Mouse (Mus musculus): ENCODE results near the gene Npr2. TPM values are rescaled to one million over a fixed set of nuclear protein-coding genes. Genes with fewer than 3 reads are reported as not detected.

Npr2 gene
- polyA plus RNA-seq (2015; fragmentation: Nextera tagmentation; extraction: Ambion mirVana): 11.9 and 12.8 TPM in 2 replicates

GRCm38 (mm10) chr4:43631046-43631955 is at the start of gene Npr2:
Gene Npr2 (plus strand): TSS chr4:43631935.
- no peaks in the 10 kb centered on the region for H3K36me3 ChIP-seq (ENCODE audit: insufficient read depth, low read length)
- peak within 1 kb of the TSS; percentile 91 for H3K4me2 ChIP-seq (replicated peaks; ENCODE audit: low read depth, low read length)
- WGBS: 2% methylated on average over 26 of the region's 70 CpGs
- peak within 1 kb of the TSS; percentile 80 for H3K27ac ChIP-seq (ENCODE audit: low read length)
- ATAC-seq: peak; percentile 69
- H3K4me3 ChIP-seq (ENCODE audit: low read depth, low read length): peak within 1 kb of the TSS; percentile 65
- H3K27me3 ChIP-seq (replicated peaks; ENCODE audit: insufficient read depth, low read length): no peaks in the 10 kb centered on the region
- TF ChIP-seq CTCF (IDR thresholded peaks at IDR 0.05): no peak
- TF ChIP-seq EP300 (IDR thresholded peaks at IDR 0.05): no peak
- H3K4me1 ChIP-seq (ENCODE audit: insufficient read depth, low read depth, low read length): peaks cover 4% of the 10 kb centered on the region; the same call in 1 of the 2 replicates
- no peaks in the 10 kb centered on the region for H3K9me3 ChIP-seq (ENCODE audit: low read length)
- H3K9ac ChIP-seq (replicated peaks; ENCODE audit: low read depth): peak within 1 kb of the TSS; percentile 71
- peak; percentile 70 for DNase-seq (ENCODE audit: low spot score)

GRCm38 (mm10) chr4:43582241-43582640 is 49.5 kb upstream of the Npr2 start:
- no peak overlapping the region for H3K27ac ChIP-seq (ENCODE audit: low read length)
- no peaks in the 10 kb centered on the region for H3K9me3 ChIP-seq (ENCODE audit: low read length)
- no peak overlapping the region for H3K4me2 ChIP-seq (replicated peaks; ENCODE audit: low read depth, low read length)
- TF ChIP-seq CTCF (IDR thresholded peaks at IDR 0.05) (no peak), EP300 (IDR thresholded peaks at IDR 0.05) (no peak)
- H3K27me3 ChIP-seq (replicated peaks; ENCODE audit: insufficient read depth, low read length): no peaks in the 10 kb centered on the region; the same call in 1 of the 2 replicates
- ATAC-seq (no peak), DNase-seq (ENCODE audit: low spot score) (no peak)
- no peak overlapping the region for H3K9ac ChIP-seq (replicated peaks; ENCODE audit: low read depth)
- no peak overlapping the region for H3K4me3 ChIP-seq (ENCODE audit: low read depth, low read length)
- H3K36me3 ChIP-seq (ENCODE audit: insufficient read depth, low read length): peaks cover 28% of the 10 kb centered on the region; the same call in 1 of the 2 replicates
- H3K4me1 ChIP-seq (ENCODE audit: insufficient read depth, low read depth, low read length): peaks cover 12% of the 10 kb centered on the region; the same call in 1 of the 2 replicates
- WGBS: 91% methylated on average over 5 of the region's 5 CpGs

GRCm38 (mm10) chr4:43583421-43583820 is 48.3 kb upstream of the Npr2 start:
- WGBS: 68% methylated on average over 7 of the region's 7 CpGs
- ATAC-seq: no peak
- no peak for DNase-seq (ENCODE audit: low spot score)

DNA sequence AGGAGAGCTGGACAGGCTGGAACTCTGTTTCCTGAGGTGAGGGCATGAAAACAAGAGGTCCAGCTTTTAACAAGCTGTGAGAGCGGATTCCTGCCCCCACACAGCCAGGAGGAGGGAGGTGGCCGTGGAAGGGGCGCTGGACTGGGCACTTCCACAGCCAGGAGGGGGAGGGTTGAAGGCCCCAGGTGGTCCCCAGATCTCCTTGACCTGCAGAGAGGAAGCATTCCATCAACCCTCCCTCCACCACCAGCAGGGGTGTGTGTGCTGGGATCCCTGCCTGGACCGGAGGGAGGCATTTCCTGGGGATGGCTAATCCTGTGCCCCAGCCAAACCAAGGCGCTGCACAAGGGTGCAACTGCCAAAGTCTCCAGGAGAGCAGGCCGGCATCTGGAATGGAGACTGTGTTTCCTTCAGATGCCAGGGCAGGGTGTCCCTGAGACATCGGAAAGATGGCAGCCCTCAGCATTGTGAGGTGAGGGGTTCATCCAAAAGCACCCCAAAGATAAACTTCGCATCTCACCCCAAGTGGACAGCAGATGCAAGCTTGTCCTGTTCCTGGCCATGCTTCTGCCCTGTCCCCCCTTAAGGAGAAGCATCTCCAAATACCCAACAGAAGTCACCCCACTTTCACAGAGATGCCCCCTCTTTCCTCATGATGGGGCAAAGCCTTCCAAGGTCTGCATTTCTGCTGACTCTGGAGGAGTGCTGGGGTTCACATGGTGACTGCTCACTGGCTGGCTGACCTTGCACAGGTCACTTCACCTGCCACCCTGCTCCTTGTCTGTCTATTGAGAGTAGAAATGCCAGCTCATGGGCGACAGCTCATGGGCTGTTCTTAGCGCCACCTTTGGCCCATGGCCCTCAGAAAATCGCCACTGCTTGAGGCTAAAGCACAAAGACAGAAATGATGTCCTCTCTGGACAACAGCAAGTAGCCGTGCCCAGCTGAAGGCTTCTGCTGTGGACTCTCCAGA is 47.0 kb upstream of the Npr2 start, which contains the start of gene Msmp:
Gene Msmp (minus strand): TSS at position 51 of the 973 bp plus-strand sequence.
- Histone ChIP-seq H3K9ac (replicated peaks; ENCODE audit: low read depth) (no peak within 1 kb of the TSS), H3K4me3 (ENCODE audit: low read depth, low read length) (no peak within 1 kb of the TSS), H3K4me2 (replicated peaks; ENCODE audit: low read depth, low read length) (no peak within 1 kb of the TSS), H3K9me3 (ENCODE audit: low read length) (no peaks in the 10 kb centered on the region), H3K36me3 (ENCODE audit: insufficient read depth, low read length) (peaks cover 28% of the 10 kb centered on the region; the same call in 1 of the 2 replicates), H3K4me1 (ENCODE audit: insufficient read depth, low read depth, low read length) (peaks cover under 1% of the 10 kb centered on the region; the same call in 1 of the 2 replicates), H3K27ac (ENCODE audit: low read length) (no peak within 1 kb of the TSS), H3K27me3 (replicated peaks; ENCODE audit: insufficient read depth, low read length) (no peaks in the 10 kb centered on the region; the same call in 1 of the 2 replicates)
- DNase-seq (ENCODE audit: low spot score) (no peak), ATAC-seq (no peak)
- TF ChIP-seq EP300 (IDR thresholded peaks at IDR 0.05) (no peak), CTCF (IDR thresholded peaks at IDR 0.05) (peak; percentile 11; the same call in 1 of the 2 replicates)
- 62% methylated on average over 12 of the region's 12 CpGs for WGBS

More at GRCm38 (mm10) chr4:43583421-43583820, 48.3 kb upstream of the Npr2 start:
- Histone ChIP-seq H3K27ac (ENCODE audit: low read length) (no peak overlapping the region), H3K36me3 (ENCODE audit: insufficient read depth, low read length) (peaks cover 28% of the 10 kb centered on the region; the same call in 1 of the 2 replicates), H3K4me2 (replicated peaks; ENCODE audit: low read depth, low read length) (no peak overlapping the region), H3K4me1 (ENCODE audit: insufficient read depth, low read depth, low read length) (peaks cover 6% of the 10 kb centered on the region; the same call in 1 of the 2 replicates), H3K9ac (replicated peaks; ENCODE audit: low read depth) (no peak overlapping the region), H3K9me3 (ENCODE audit: low read length) (no peaks in the 10 kb centered on the region), H3K4me3 (ENCODE audit: low read depth, low read length) (no peak overlapping the region), H3K27me3 (replicated peaks; ENCODE audit: insufficient read depth, low read length) (no peaks in the 10 kb centered on the region; the same call in 1 of the 2 replicates)
- TF ChIP-seq CTCF (IDR thresholded peaks at IDR 0.05) (no peak), EP300 (IDR thresholded peaks at IDR 0.05) (no peak)

DNA sequence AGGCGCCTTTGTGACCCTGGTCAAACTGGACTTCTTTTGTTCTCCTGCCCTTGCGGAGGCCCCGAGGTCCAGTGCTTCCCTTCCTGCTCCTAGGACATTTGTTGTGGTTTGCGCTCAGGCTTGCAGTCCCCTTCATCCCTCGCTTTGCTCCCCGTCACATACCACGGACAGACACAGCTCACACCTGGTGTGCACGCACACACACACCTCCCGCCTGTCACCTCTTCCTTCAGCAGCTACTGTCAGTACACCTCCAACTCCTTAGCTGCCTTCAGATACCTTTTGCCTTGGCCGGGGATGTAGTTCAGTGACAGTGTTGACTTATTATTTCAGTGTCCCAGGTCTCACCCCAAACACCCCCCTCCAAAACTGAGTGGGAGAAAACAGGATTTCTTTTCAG is 46.1 kb upstream of the Npr2 start:
- no peaks in the 10 kb centered on the region for H3K9me3 ChIP-seq (ENCODE audit: low read length)
- H3K9ac ChIP-seq (replicated peaks; ENCODE audit: low read depth): no peak overlapping the region
- H3K4me2 ChIP-seq (replicated peaks; ENCODE audit: low read depth, low read length): no peak overlapping the region
- DNase-seq (ENCODE audit: low spot score): no peak
- no peak for TF ChIP-seq CTCF (IDR thresholded peaks at IDR 0.05)
- TF ChIP-seq EP300 (IDR thresholded peaks at IDR 0.05): no peak
- no peak overlapping the region for H3K27ac ChIP-seq (ENCODE audit: low read length)
- H3K27me3 ChIP-seq (replicated peaks; ENCODE audit: insufficient read depth, low read length): no peaks in the 10 kb centered on the region; the same call in 1 of the 2 replicates
- 38% methylated on average over 9 of the region's 10 CpGs for WGBS
- H3K4me1 ChIP-seq (ENCODE audit: insufficient read depth, low read depth, low read length): no peaks in the 10 kb centered on the region; the same call in 1 of the 2 replicates
- peaks cover 25% of the 10 kb centered on the region; the same call in 1 of the 2 replicates for H3K36me3 ChIP-seq (ENCODE audit: insufficient read depth, low read length)
- no peak for ATAC-seq
- no peak overlapping the region for H3K4me3 ChIP-seq (ENCODE audit: low read depth, low read length)
